Mouse (Mus musculus) right cerebral cortex, postnatal 10 days (tissue): Measurements from ENCODE around the gene Rbfox3.
A peak's percentile ranks its signal among the peaks of the same experiment; 100 is the strongest.

ENCODE experiments used
- DNase-seq, 2 experiments: peaks; one replicate each; pipeline ENCODE4 v3.0.0; 2021; ENCODE audit warnings: low spot score in 2 of 2

The Rbfox3 gene

DNA sequence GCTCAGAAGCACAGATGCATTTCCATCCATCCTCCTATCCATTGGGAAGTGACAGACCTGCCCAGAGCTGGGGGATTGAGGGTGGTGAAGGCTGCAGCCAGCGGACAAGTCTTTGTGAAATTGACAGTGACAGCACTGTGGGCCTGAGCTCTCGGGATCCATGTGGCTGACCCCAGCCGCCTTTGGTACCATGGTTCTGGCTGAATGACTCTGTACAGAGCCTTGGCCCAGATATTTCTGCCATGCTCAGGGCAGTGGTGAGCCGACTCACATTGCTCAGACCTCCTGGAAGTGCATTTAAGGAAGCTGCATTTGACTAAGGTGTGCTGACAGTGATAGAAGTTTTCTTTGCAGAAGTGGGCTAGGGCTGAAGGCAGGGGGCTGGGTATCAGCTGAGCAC lies 144.0 kb downstream of the Rbfox3 start:
- DNase-seq: no peak

DNA sequence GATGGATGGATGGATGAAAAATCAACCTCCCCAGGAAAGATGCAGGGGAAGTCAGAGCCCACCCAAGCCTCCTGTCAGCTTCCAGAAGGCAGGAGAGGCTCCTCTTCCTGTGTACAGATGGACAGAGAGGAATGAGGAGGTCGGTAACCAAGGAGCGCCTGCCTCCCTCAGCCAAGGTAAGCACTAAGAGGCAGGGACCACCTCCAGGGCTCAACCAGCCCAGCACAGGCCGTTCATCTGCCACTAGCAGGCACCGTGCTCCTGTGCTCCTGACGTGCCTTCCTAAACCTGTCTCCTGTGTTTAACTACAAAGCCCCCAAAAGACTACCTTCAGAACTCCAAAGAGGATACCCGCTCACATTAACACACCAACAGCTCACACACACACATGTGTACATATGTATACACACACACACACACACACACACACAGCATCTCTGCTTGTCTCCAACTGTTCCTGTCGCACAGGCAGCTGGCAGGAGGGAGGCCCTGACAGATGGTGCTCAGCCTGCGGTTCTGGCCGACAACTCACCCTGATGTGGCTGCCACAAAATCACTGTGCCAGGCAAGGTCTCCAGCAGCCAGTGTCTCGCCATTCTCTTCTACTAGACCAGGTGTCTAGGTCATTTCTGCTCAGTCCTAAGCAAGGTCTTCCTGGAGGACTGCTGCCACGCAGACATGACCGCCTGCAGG lies 151.0 kb downstream of the Rbfox3 start:
- DNase-seq: peak in 1 of 2 experiments; percentile 64

DNA sequence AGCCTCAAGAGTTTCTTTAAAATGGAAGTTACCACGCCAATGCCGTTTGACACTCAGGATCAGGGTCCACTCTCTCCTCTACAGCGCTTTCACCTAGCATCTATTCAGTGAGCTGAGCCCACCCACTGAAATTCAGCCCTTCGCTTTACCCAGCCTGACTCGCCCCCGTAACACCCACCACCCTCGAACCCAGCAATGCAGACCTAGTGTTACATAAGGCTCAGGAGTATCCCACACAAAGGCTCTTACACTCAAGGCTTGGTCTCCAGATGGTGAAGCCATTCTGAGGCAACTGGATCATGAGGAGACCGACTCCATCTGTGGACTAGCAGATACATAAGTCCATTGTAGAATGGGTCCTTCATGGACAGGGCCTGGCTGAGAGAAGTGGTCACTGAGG lies 152.2 kb downstream of the Rbfox3 start:
- no peak for DNase-seq

DNA sequence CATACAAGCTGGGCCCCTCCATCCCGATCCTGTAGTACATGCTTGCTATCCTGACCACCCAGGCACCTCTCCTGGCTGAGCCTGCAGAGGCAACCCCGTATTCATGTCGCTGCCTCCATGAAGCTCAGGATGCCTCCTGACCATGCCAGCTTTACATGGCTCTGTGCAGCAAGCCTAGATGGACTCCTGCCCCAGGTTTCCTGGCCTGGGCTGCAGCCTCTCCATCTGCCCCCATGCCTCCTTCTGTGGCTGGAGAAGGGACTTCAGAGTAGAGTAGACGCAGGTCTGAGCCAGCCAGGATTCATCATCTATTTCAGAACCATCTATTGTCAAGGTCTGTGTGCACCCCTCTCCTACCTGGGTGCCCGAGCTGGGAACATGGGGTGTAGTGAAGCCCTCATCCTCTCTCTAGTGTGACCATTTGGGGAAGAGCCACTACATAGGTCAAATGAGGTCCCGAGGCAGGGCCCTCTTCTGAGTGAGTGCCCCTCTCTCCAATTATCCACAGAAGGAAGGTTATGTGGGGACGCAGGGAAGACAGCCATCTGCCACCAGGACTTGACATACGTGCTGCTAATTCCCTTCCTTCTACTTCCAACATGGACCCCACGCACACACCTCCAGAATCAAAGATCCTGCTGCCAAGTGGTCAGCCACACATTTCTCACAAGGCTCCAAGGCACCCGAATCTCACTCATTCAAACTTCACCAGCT lies 153.0 kb downstream of the Rbfox3 start:
- DNase-seq: no peak

DNA sequence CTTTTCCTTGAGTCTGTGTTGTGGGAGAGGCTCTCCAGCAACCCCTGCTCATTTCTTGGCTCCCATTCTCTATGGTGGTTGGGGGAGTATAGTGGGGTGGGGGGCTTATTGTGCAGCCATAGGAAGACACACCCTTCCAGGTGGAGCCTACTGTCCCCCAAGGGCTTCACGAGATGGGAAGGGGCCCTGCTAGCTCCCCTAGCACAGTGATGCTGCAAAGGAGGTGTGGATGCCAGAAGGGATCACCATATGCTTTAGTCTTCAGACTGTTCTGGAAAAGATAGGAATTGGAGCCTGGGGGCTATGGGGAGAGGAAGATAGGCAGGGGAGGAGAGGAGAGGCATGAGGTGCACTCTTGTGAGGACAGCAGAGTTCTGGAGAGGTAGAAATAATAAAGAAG lies 153.9 kb downstream of the Rbfox3 start:
- no peak for DNase-seq

DNA sequence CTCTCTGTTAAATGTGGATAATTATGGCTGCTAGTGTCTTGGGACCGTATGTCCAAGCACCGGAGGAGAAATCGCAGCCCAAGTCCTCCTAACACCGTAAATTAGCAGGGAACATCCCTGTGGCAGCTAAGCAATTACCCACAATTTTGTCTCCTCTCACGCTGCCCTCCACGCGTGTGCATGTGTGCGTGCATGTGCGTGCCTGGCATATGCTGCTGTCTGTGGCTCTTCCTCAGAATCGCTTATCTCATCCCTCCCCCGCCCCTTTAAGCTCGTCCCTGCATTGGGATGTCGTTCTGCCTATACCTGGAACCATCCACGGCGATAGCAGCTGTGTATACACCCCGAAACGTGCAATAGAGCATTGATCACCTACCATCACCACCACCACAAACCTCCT lies 156.4 kb downstream of the Rbfox3 start:
- DNase-seq: peak in 1 of 2 experiments; percentile 67

DNA sequence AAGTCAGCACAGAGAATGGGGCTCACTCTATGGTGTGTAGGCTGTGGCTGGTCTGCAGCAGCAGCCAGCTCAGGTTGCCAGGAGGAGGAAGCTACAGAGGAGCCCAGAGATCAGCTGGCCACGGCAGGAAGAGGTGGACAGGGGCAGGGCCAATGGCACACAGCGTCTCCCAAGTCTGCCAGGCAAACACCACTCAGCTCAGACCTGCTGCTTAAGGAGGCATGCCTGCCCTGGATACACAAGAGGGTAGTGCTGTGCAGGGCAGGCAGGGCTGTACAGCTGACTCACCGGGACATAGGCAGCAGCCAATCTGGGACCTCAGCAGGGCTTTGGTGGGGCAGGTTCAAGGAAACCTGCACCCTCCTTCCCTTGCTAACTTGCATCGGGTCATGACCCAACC lies 156.9 kb downstream of the Rbfox3 start:
- DNase-seq: no peak

DNA sequence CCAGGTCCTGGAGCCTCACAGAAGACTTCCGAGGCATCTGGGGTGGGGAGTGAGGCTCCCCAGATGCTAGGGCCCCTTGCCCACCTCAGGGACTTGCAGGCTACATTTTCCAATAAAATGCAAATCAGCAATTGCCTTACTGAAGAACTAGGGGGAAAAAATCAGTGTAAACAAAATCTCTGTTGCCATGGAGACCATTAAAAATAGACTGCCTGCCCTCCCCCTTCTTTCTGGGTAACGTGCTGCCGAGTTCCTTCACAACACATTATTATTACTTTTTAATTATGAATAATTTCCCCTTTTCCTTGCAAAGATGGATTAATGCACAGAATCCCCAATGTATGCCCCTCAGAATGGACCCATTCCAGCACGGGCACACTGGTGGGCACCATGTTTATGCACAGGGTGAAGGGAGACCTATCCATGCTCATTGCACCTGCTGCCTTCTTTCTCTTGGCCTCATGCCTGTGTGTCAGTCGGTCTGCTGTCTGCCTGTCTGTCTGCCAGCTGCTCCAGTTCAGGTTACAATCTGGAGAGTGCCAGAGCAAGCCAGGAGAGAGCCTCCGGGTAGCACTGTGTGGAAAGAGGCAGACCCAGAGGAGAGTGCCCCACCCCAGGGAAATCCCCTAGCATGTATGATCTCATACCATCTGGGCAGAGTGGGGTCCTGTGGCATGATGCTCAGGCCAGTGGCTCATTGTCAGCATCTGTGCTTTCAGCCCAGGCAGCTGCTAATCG lies 159.3 kb downstream of the Rbfox3 start:
- DNase-seq: peak in 1 of 2 experiments; percentile 55

DNA sequence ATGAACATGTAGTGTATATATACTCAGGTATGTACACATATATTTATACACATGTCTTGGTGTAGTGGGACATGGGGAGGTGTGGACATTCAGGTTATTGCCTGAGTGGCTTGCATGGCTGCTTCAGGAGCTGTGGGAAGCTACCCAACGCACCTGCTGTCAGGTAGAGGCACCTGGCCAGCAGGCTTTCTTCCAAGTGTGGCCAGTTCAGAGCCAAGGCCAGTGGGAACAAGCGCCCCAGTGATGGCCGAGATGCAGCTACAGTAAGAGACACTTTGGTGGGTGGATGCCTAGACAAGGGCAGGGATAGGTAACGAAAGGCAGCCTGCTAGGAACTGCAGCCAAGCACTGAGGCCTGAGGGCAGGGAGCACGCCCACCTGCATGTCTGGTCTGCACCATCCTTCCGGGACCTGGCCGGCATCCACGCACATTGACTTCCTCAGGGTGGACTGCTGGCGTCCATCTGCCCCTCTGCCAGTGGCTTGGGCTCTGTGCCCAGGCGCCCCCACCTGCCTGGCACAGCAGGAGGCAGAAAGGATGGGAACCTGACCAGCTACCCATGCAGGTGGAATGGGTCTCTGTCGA lies 160.6 kb downstream of the Rbfox3 start:
- DNase-seq: no peak

DNA sequence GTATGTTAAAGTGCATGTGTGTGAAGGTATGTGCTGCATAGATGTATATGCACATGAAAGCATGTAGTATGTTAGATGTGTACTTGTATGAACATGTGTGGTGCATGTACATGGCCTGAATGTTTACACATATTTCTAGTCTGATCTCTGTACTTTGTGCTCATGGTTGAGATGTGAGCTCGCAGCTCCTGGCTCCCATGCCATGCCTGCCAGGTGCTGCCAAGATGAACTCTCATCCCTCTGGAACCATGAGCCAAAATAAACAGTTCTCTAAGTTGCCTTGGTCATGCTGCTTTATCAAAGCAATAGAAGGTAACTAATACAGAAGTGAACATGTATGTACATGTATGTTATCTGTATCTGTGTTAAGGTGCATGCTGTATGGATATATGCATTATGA lies 161.9 kb downstream of the Rbfox3 start:
- DNase-seq: no peak

DNA sequence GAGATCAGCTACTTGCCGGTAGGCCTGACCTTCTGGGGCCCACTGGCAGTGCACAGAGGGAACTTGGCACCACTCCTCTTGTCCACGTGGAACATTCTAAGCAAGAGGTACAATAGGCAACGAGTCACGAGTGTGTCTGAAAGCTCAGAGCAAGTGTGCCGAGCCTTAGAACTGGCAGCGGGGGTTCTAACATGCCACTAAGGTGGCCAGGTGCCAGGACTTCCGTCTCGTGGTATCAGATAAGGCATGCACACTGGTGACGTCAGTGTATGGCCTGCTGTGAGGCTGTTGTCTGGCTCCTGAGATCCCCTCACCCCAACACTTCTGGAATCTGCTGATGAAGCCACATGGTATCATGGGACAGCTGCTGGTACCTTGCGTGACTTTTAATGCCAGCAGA lies 162.8 kb downstream of the Rbfox3 start:
- no peak for DNase-seq

DNA sequence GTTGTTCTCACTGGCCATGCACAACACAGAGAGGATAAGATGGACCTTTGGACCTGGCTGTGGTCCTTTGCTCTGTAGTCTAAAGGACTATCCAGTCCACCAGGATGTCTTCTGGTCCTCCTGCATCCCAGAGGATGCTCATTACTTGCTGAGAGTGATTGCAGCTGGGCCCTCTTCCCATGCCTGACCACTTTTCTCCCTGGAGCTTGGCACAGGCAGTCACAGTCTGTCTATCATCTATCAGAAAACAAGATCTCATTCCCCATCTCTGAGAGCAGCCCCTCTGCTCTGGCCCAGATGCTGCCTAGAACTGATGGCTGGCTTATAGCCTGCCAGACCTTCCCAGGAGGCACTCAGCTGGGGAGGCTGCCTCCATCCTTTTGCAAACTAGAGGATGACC lies 166.1 kb downstream of the Rbfox3 start:
- no peak for DNase-seq

DNA sequence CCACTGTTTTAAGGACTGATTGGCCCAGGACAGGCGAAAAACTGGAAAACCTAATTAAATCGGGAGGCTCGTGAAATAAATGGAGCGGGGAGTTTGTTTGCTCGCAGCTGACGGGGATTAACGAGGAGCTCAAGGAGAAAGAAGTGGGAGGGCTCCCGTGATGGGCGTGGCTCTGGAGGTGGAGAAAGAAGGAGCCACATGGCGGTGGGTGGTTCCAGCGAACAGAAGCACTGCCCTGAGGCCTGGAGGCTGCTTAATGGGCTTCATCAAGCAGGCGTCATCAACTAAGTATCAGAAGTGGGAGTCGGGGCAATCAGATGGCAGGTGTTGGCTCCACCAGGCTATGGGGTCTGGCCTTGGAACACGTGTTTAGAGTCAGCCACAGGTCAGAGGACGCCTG lies 166.6 kb downstream of the Rbfox3 start:
- DNase-seq: peak; percentile 78 to 79

DNA sequence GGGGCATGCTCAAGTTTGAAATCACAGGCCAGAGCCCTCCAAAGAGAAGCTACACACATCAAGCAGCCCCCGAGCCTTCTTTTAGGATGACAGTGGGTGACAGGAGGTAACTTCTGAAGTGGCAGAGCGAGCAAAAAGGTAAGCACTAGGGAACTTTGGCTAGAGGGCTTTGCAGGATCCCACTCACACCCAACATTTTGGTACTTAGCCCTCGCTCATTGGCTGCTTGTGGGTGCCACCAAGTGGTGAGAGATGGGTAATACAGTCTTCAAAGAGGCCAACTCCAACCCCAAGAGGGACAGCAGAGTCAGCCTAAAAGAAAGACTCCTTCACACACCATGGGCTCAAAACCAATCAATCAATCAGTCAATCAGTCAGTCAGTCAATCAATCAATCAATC lies 168.6 kb downstream of the Rbfox3 start:
- peak in 1 of 2 experiments; percentile 69 for DNase-seq

DNA sequence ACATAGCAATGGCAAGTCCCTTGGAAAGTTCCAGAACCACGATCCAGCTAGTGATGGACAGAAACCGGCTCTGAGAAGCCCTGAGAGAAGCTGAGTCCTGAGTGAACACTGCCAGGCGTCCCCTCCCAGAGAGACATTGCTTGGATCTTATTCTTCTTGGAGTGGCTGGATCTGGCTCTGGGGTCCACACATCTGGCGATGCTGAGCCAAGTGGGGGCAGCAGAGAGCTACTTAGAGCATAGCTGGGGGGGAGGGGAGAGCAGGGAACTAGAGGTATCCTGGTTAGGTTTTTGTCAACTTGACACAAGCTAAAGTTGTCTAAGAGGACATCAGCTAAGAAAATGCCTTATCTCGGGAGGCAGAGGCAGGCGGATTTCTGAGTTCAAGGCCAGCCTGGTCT lies 170.1 kb downstream of the Rbfox3 start:
- DNase-seq: peak in 1 of 2 experiments; percentile 74

DNA sequence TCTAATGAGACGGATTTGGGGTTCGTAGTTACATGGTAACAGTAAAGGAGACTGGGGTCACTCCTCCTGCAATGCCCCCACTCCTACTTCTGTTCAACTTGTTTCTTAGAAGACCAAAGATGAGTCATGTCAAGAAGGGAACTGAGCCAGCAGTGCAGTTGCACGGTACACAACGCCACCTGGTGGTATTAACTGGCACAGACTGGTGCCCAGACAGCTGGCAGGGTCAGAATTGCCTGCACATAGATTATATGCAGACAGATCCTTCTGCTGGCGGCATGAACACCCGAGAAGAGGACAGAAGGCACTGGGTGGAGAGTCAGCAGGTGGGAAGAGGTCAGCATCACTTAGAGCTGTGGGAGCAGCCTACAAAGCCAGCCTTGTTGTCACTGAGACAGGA lies 171.4 kb downstream of the Rbfox3 start:
- peak; percentile 73 to 77 for DNase-seq

DNA sequence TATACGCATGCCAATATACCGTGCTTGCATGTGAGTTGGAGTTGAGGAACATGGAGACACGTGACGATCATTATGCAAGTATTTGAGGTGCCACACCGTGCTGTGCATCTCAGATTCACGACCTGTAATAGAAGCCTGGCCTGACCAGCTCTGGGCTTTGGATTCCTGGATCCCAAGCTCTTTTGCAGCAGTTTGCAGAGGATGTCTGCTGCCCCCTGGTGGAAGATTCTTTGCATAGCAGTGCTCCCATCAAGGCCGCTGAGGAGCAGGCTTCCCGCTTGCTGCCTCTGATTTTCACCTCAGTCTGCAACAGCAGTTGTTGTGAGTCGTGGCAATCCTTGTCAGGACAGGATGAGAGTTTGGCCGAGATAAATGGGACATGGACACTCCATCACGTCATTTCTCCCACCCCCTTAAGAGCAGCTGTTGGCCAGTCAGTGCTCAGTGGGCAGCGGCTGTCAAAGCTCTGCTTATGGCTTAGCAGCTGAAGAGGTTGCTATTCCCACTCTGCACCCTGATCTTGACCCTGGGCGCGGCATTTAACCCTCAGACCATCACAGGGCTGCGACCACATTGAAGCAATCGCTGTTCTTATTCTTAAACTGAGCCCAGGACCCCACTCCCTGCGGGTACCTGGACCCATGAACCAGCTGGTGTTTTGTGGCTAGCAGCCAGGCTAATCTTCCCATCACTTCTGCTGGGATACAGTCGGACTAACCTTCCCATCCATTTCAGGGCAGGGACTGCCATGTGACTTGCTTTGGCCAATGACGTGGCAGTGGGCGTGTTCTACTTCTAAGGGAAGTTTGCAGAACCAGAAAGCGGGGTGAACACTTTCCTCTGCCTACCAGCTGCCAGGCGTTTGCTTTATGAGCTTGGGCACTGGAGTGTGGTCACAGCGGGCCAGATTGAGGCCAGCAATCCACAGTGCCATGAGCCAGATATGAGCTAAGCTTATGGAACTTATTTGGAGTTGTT lies 172.3 kb downstream of the Rbfox3 start:
- DNase-seq: peak; percentile 89 to 92

DNA sequence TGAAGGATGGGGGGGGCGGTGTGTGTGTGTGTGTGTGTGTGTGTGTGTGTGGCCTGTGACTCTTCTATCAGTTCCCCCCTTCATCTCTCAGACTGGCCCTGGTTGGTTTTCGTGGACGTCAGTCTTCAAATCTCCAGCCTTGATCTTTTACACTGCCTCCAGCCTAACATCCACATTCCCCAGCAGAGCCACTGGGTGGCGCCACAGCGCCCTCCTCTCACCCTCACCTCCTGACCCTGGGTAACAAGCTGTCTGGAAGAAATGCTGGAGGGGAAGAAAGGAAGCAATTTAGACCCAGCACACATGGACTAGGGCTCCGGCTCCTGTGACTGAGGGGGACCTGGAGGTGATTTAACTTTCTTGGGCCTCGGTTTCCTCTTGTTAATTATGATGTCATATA lies 173.1 kb downstream of the Rbfox3 start:
- no peak for DNase-seq

DNA sequence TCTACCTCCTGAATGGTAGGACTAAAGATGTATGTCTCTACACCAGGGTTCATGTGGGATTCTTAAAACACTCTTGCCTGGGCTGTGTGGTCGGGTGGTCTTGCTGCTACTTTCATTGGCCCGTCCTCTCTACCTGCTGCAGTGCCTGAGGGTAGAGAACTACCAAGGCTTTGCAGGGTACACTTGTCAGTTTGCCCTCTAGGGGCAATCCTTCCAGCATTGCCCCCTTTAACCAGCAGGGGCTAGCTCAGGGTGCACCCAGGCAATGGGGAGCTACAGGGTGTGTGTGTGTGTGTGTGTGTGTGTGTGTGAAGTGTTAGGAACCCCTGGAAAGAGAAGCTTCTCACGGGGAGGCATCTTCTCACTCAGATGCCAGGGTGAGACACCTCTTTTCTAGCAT lies 173.6 kb downstream of the Rbfox3 start:
- DNase-seq: no peak

DNA sequence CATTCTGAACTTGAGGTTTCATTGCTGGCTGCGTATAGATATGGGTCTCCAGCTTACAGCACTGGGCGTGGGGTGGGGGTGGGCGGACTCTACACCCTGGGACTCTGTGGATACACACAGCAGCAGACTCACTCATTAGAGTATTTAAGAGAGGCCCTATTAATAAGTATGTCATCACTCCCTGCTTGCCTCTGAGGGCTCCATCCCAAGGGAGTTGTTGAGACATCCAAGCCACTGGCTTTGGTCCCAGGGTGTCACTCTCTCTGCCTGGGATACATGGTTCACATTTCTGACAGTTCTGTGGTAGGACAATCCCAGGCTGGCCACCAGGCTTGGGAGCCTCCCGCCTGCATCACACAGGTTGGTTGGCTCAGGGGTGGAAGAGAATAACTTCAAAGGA lies 174.4 kb downstream of the Rbfox3 start:
- no peak for DNase-seq

DNA sequence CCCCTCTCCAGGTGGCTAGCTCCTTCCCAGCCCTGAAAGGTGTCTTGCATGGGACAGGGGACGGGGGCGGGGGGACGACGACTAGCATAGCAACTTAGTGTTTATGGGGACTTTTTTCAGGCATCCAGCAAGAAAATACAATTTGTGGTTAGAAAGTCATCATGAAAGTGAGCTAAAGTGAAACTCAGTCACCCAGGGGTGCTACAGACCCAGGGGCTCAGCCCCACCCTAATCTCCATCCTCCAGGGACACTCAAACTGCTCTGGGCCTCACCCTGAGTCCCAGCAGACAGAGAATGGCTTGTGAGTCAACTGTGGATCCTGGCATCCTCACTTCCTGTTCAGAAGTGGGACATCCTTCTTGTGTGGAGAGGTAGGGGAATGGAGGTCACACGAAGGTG lies 179.7 kb downstream of the Rbfox3 start:
- no peak for DNase-seq
